Mouse (Mus musculus) ES-E14 (cell line): ENCODE results near the gene Apmap. TPM values are rescaled to one million over a fixed set of nuclear protein-coding genes. Genes with fewer than 3 reads are reported as not detected.
"Not testable (repeated sequence)": the region's sequence is repeated elsewhere in the genome, so short reads cannot be mapped to it uniquely, and the experiment has no call there.

Experiments
- DNase-seq: peaks from one replicate; pipeline ENCODE4 v3.0.0-alpha.2; 2013; ENCODE audit warnings: low read depth, low spot score
- H3K27ac ChIP-seq: 2 replicates; pipeline ENCODE4 v1.5.1; 2012; ENCODE audit warnings: low read depth, mild to moderate bottlenecking, low read length, moderate library complexity, mixed read lengths; ENCODE audit not compliant: poor library complexity, insufficient read depth, severe bottlenecking
- H3K36me3 ChIP-seq: 2 replicates; pipeline ENCODE4 v1.6.1; 2012; ENCODE audit warnings: mild to moderate bottlenecking, low read length, moderate library complexity, mixed read lengths; ENCODE audit not compliant: control insufficient read depth, poor library complexity, insufficient read depth, severe bottlenecking
- H3K4me1 ChIP-seq, 2 experiments: fragments of 150-350 bp in 1 of 2; sonication (generic) in 1 of 2; 2 replicates each; pipeline ENCODE4 v1.6.1; 2012; ENCODE audit warnings: low read length in 2 of 2, mild to moderate bottlenecking in 1 of 2, mixed read lengths in 1 of 2; ENCODE audit not compliant: control insufficient read depth in 2 of 2, insufficient read depth in 2 of 2, poor library complexity in 1 of 2
- H3K4me3 ChIP-seq, 2 experiments: fragments of 150-350 bp in 1 of 2; sonication (generic) in 1 of 2; 2 replicates each; pipeline ENCODE4 v1.5.1; 2012; ENCODE audit warnings: low read length in 2 of 2, low read depth in 1 of 2, mild to moderate bottlenecking in 1 of 2, mixed read lengths in 1 of 2; ENCODE audit not compliant: insufficient read depth in 1 of 2, poor library complexity in 1 of 2, severe bottlenecking in 1 of 2
- H3K9ac ChIP-seq: 2 replicates; pipeline ENCODE4 v1.6.1; 2012; ENCODE audit warnings: low read depth, mild to moderate bottlenecking, low read length, mixed read lengths; ENCODE audit not compliant: poor library complexity, insufficient read depth, severe bottlenecking
- H3K9me3 ChIP-seq: fragments of 150-350 bp; sonication (generic); 2 replicates; pipeline ENCODE4 v1.6.1; 2012; ENCODE audit warnings: low read depth, mild to moderate bottlenecking, low read length; ENCODE audit not compliant: control insufficient read depth, insufficient read depth
- CHD2 ChIP-seq: IDR thresholded peaks from 2 replicates; pipeline ENCODE4 v1.6.1; 2014; ENCODE audit warnings: mild to moderate bottlenecking, low read depth, low read length, inconsistent platforms
- HCFC1 ChIP-seq: IDR thresholded peaks from 2 replicates; pipeline ENCODE4 v1.6.1; 2012; ENCODE audit warnings: low read length, inconsistent platforms, borderline replicate concordance; ENCODE audit not compliant: insufficient read depth
- MAFK ChIP-seq: IDR thresholded peaks from 2 replicates; pipeline ENCODE4 v1.6.1; 2014; ENCODE audit warnings: mild to moderate bottlenecking, low read depth, low read length, inconsistent platforms; ENCODE audit not compliant: insufficient read depth
- ZC3H11A ChIP-seq: IDR thresholded peaks from 2 replicates; pipeline ENCODE4 v1.6.1; 2012; ENCODE audit warnings: low read depth, mild to moderate bottlenecking, inconsistent platforms, low read length, borderline replicate concordance
- ZNF384 ChIP-seq: IDR thresholded peaks from 2 replicates; pipeline ENCODE4 v1.6.1; 2012; ENCODE audit warnings: low read depth, low read length, inconsistent platforms
- in situ Hi-C, 2 experiments: fragments of 600-800 bp; cut with MboI; formaldehyde crosslinking; loops; one replicate each; pipeline ENCODE4 v1.15.1; 2025; ENCODE audit warnings: low sequenced_read_pairs in 2 of 2, inconsistent platforms in 1 of 2; ENCODE audit not compliant: unreplicated experiment in 2 of 2
- total RNA-seq: library from RNA; depleted of rRNA; stranded (reverse); fragments of 300-350 nt; gene quantifications from 2 replicates; pipeline ENCODE4 v1.2.3, GENCODE M21; 2012; rRNA removed

Gene Apmap
- total RNA-seq, 1 experiment: 35.0 TPM

GRCm38 (mm10) chr2:150569847-150570590 is 38.3 kb downstream of the Apmap start, which contains the start of gene Cst7:
TSS of gene Cst7 (plus strand) at chr2:150570415.
- no peak within 1 kb of the TSS for H3K4me3 ChIP-seq
- no peaks in the 10 kb centered on the region for H3K9me3 ChIP-seq
- no peak within 1 kb of the TSS for H3K27ac ChIP-seq
- no peaks in the 10 kb centered on the region for H3K4me1 ChIP-seq
- no peaks in the 10 kb centered on the region for H3K36me3 ChIP-seq
- DNase-seq: no peak
- TF ChIP-seq ZC3H11A (no peak), MAFK (no peak), HCFC1 (no peak), ZNF384 (no peak)
- in situ Hi-C loops: no loop called here
- H3K9ac ChIP-seq: no peak within 1 kb of the TSS

GRCm38 (mm10) chr2:150567051-150567450 is 41.3 kb downstream of the Apmap start:
- Histone ChIP-seq H3K9me3 (no peaks in the 10 kb centered on the region), H3K4me1 (no peaks in the 10 kb centered on the region), H3K27ac (no peak overlapping the region), H3K36me3 (no peaks in the 10 kb centered on the region), H3K4me3 (no peak overlapping the region), H3K9ac (no peak overlapping the region)
- DNase-seq: no peak
- TF ChIP-seq CHD2 (no peak), HCFC1 (no peak), MAFK (no peak), ZNF384 (no peak), ZC3H11A (no peak)
- in situ Hi-C loops: no loop called here

DNA sequence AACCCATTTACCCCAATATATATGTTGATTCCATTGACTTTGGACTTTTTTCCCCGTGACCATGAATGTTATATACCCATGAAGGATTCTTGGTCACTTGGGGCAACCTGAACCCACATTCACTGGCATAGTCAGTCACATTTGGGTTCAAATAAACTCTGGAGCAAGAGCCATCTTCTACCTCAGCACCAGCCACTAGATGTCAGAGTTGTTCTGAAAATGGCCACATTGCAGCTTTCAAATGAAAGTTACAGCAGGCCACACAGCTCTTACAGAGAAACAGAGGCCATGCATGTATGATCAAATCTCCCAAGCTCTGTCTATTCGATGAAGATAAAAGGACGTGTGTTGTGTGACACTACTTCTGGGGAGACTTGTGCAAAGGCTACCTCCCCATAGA is 49.8 kb downstream of the Apmap start:
- H3K36me3 ChIP-seq: no peaks in the 10 kb centered on the region
- TF ChIP-seq ZC3H11A: peak; percentile 41; the same call in 1 of the 2 replicates
- no peak for TF ChIP-seq HCFC1
- peak; percentile 27 for DNase-seq
- no peak overlapping the region for H3K27ac ChIP-seq
- no peaks in the 10 kb centered on the region for H3K9me3 ChIP-seq
- H3K4me3 ChIP-seq: no peak overlapping the region
- H3K9ac ChIP-seq: no peak overlapping the region
- in situ Hi-C loops: no loop called here
- H3K4me1 ChIP-seq: no peaks in the 10 kb centered on the region

DNA sequence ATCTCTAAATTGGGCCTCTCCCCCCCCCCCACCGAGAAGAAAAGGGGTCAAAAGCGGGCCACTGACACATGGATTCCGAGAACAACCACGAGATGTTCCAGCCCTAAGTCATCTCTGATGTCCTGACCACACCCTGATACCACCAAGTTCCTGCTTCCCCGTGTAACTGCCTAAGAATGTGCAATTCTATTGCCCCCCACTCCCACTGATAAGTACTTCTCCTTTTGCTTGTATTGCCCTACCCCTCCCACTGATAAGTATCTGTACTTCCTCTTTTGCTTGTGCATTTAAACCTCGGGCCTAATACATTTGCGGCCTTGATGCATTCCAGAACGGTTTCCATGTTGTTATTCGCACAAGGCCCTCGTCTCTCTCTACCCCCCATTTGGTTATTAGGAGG is 58.8 kb downstream of the Apmap start:
- H3K4me3 ChIP-seq, DNase-seq, in situ Hi-C loops, H3K9ac ChIP-seq, H3K4me1 ChIP-seq, H3K9me3 ChIP-seq, H3K36me3 ChIP-seq, H3K27ac ChIP-seq: not testable (repeated sequence)

Other genes starting within 250 kb of the Apmap start
- gene 3300002I08Rik, start 245.8 kb downstream of the Apmap start, total RNA-seq: 10.1 and 11.7 TPM in 2 replicates
- 6.4 and 7.8 TPM in 2 replicates for gene Zfp442, start 157.1 kb downstream of the Apmap start, total RNA-seq
- 14.2 and 18.2 TPM in 2 replicates for gene Zfp345, start 123.5 kb downstream of the Apmap start, total RNA-seq
- gene Cst7, start 38.2 kb downstream of the Apmap start, total RNA-seq: not detected in 2 replicates
- 3.2 and 4.0 TPM in 2 replicates for gene Acss1, start 59.9 kb upstream of the Apmap start, total RNA-seq
- 0.13 TPM in 1 of 2 replicates, not detected in the other for gene Vsx1, start 80.8 kb upstream of the Apmap start, total RNA-seq
- 54.3 and 92.3 TPM in 2 replicates for gene Entpd6, start 140.5 kb upstream of the Apmap start, total RNA-seq
- gene Pygb, start 178.2 kb upstream of the Apmap start, total RNA-seq: 10.4 and 10.8 TPM in 2 replicates